Mouse (Mus musculus): Measurements from ENCODE around the gene Ccdc137. TPM values are rescaled to one million over a fixed set of nuclear protein-coding genes. Genes with fewer than 3 reads are reported as not detected.

Gene Ccdc137
- total RNA-seq (2023) = 28.8 to 40.2 TPM (median 32.1 TPM) in 4 replicates

DNA sequence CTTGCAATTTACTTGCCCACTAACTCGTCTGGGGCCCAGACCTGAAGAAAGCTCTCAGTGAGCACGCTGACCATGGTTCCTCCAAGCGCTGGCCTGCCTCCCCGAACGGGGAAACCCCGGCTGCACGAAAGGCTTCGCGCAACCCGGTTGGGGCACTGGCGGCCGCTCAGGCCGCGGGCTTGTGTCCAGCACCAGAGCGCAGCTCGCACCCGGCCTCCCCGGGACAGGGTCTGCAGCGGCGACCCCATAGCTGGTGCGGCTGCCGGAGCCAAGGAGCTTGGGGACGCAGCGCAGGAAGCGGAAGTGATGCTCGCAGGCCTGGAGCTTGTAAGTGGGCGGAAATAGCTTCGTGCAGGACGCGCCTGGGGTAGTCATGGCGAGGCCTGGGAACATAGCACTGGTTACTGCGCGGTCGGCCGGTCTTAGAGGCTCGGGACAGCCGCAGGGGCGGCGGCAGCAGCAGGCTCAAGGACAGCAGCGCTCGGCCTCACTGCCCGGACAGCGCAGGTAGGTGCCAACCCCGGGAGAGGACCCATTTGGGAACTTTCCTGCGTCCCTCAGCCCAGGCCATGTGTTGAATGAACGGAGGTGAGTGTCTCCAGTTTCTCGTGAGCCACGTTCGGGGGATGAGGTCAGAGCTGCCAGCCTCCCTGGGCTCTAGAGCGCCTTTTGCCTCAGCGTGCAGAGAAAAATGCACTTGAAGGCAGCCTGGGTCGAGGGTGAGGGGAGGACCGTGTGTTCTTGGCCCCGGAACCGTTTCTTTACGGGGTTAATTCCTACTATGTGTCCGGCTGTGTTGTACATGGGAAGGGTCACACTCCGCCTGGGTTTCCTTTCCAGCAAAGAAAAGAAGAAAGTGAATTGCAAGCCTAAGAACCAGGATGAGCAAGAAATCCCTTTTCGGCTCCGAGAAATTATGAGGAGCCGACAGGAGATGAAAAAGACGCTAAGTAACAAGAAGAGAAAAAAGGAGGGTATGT is at the start of gene Ccdc137, which contains the start of gene Oxld1:
Gene Ccdc137 (plus strand): TSS at position 344 of the 980 bp plus-strand sequence.
Gene Oxld1 (minus strand): TSS at position 297 of the 980 bp plus-strand sequence.

DNA sequence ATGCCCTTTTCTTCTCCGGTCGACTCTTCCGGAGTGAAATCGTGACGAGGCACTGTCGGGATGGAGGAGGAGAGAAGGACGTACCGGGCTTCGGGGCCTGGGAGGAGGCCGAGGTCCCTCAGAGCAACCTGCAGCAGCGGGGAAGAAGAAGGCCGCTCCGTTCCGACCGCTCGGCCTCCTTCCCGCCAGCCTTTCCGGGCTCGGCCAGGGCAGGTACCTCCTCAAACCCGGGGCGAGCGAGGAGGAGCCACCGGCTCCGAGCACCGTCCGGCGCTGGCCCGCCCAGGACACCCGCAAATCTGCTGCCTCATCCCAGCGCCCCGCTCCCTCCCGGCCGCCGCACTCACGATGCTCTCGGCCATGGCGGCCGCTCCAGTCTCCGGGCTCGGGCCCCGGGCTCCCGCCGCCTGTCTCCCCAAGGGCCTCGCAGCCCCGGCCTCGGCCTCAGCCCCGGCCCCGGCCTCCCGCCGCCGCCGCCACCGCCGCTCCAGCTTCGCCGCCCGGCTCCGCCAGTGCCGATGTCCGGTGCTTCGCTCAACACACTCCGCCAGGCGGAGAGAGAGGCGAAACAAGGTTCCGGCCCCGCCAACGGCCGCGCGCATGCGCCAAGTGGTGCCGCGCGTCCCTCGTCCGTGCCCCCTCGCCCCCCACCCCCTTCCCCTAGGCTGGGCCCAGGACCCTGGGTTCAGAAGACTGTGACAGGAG is 20.6 kb upstream of the Ccdc137 start, which contains the start of gene Nploc4:
Gene Nploc4 (minus strand): TSS at position 557 of the 705 bp plus-strand sequence.

DNA sequence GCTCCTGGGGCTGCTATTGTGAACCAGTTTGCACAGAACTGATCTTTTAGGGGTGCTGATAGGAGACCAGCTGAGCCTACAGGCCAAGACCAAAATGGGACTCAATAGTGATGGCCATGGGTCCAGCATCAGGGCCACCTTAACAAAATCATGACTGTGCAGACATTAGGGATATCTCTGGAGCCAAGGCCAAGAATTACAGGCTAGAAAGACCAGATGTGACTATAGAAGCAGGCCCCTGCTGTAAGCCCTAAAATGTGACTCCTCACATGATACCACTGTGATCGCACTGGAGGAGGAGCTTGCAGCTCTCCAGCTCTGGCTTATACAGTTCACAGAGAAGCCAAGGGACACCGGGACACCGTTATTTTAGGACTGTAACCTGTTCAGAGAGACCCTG is 15.6 kb upstream of the Ccdc137 start, which contains the start of gene Tspan10:
Gene Tspan10 (plus strand): TSS at position 301 of the 400 bp plus-strand sequence.

DNA sequence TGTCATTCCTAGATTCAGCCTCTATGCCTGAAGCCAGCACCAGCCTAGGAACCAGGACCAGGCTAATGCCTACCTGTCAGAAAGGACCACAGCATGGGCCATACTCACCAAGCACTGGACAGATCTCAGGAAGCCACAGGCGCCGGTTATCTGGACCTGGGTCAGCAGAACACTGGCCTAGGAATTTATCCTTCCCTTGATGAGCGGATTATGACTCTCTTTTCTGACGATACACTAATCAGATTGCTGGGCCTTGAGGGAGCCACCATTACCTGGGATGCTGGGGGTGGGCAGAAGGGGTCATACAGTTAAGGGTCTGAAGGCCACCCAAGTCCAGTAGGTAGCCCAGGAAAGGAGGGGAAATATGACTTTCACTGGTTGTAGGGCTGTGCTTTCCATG is 4.6 kb upstream of the Ccdc137 start, which contains the start of gene Pde6g:
Gene Pde6g (minus strand): TSS at position 195 of the 400 bp plus-strand sequence.

DNA sequence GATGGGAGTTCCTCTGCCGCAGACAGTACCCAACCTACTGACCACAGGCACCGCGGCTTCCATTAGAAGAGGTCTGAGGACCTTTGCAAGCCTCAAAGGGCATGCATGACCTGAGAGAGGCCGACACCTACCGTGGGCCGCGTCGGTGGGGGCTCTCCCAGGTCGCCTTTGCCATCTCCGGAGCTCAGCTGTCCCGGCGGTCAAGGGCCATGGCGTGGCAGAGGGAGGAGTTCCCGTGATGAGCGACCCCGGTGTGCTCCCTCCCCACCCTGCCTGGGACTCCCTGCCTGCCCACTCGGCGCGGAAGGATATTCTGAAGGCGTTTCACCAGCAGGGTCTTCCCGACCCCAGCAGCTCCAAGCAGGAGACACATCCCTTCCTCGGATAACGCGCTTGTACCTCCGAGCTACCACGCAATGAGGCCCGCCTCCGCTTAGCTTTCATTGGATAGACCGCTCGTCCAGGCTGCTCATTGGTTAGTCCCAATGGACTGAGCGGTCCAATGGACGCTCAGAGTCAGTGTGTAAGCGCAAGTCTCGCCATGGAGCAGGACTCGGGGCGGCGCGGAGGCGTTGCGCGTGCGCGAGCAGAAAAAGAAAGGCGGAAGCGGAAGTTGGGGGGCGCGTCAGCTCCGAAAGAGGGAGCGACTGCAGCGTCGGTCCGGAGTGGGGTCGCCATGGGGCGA is 9.3 kb downstream of the Ccdc137 start, which contains the start of gene Arl16:
Gene Arl16 (minus strand): TSS at position 557 of the 685 bp plus-strand sequence.

DNA sequence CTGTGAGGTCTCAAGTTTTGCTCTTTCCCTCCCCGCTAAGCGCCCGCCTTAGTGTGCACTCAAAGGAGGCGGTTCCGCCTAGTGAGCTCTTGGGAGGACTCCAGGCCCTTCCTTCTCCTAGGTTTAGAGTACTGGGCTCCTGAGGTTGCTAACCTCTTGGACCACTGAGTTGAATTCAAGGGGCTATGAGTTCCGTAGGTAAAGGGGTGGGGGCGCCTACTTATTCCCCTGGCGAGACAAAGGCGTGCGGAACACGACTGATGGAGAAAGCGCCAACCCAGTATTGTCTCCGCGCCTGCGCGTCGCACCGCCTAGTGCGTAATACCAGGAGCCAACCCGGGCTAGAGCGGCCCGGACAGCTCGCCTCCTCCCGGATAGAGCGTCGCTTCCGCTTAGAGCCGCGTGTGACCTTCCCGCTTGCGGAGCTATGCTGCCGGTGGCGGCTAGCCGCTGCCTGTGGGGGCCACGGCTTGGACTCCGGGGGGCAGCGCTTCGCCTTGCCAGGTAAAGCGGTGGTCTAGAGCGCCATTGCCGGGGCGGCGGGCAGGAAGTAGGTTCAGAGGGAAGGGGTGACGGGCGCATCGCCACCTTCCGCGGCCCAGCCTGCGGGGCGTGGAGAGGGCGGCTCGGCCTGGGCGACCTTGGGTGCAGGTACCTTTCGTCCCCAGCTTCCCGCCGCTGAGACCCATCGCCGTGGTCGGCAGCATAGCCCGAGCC is 26.5 kb downstream of the Ccdc137 start, which contains the start of gene Mrpl12:
Gene Mrpl12 (plus strand): TSS at position 349 of the 717 bp plus-strand sequence.

DNA sequence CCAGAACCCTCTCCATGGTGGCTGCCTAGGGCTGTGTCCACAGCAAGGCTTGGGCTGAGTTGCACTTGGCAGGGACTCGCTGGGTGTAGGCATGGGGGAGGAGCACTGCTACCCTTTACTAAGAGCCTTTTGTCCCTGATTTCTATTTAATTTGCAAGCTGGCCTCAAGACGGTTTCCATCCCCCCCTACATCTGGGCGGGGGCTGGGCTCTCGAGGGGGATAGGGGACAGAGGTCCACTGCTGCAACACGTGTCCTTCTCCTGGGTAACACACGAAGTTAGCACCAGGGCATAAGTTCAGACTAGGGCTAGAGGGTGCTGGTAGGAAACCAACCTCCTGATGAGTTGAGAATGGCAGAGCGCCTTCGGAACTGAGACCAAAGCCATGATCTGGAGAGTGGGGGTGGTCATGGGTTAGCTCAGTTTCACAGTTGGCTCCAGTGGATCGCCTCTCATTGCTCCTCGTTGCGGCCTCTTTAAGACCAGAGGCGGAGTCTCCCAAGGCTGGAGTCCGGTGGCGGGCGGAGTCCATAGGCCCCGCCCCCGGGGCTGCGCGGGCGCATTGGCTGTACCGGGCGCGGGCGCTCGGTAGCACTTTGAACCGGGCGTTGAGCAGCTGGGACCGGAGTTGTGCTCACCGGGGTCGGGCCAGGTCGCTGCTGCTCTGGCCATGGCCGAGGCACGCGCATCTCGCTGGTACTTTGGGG is 33.6 kb downstream of the Ccdc137 start, which contains the start of gene Slc25a10:
Gene Slc25a10 (plus strand): TSS at position 524 of the 707 bp plus-strand sequence.

Other genes starting within 250 kb of the Ccdc137 start
- gene Bahcc1, start 225.2 kb upstream of the Ccdc137 start, total RNA-seq (2023) = 0.12 to 0.75 TPM (median 0.14 TPM) in 3 of 4 replicates, not detected in the other
- 1,282 to 1,325 TPM (median 1,304 TPM) in 4 replicates for gene Actg1, start 109.6 kb upstream of the Ccdc137 start, total RNA-seq (2023)
- not detected in 4 replicates for gene Fscn2, start 96.6 kb upstream of the Ccdc137 start, total RNA-seq (2023)
- gene Faap100, start 79.4 kb upstream of the Ccdc137 start, total RNA-seq (2023) = 16.9 to 32.5 TPM (median 24.3 TPM) in 4 replicates
- gene Nploc4, start 20.4 kb upstream of the Ccdc137 start, total RNA-seq (2023) = 65.3 to 69.1 TPM (median 67.1 TPM) in 4 replicates
- 0.69 to 24.1 TPM in 2 of 4 replicates, not detected in the others for gene Tspan10, start 15.5 kb upstream of the Ccdc137 start, total RNA-seq (2023)
- gene Pde6g, start 4.6 kb upstream of the Ccdc137 start, total RNA-seq (2023) = 0.88 TPM in 1 of 4 replicates, not detected in the others
- 4.3 to 7.5 TPM (median 4.8 TPM) in 4 replicates for gene Oxld1, start within 50 bp of the Ccdc137 start, total RNA-seq (2023)
- 4.9 to 14.4 TPM (median 11.7 TPM) in 4 replicates for gene Arl16, start 9.5 kb downstream of the Ccdc137 start, total RNA-seq (2023)
- gene Mrpl12, start 26.5 kb downstream of the Ccdc137 start, total RNA-seq (2023) = 31.5 to 40.7 TPM (median 34.0 TPM) in 4 replicates
- gene Slc25a10, start 33.7 kb downstream of the Ccdc137 start, total RNA-seq (2023) = 12.3 to 14.2 TPM (median 13.2 TPM) in 4 replicates
- gene Gcgr, start 72.6 kb downstream of the Ccdc137 start, total RNA-seq (2023) = not detected in 4 replicates
- gene Mcrip1, start 91.6 kb downstream of the Ccdc137 start, total RNA-seq (2023) = 38.2 to 45.1 TPM (median 40.3 TPM) in 4 replicates
- not detected in 4 replicates for gene Ppp1r27, start 93.0 kb downstream of the Ccdc137 start, total RNA-seq (2023)
- gene P4hb, start 115.1 kb downstream of the Ccdc137 start, total RNA-seq (2023) = 147 to 174 TPM (median 161 TPM) in 4 replicates
- 511 to 532 TPM (median 521 TPM) in 4 replicates for gene Arhgdia, start 123.5 kb downstream of the Ccdc137 start, total RNA-seq (2023)
- 140 to 161 TPM (median 155 TPM) in 4 replicates for gene Alyref, start 140.2 kb downstream of the Ccdc137 start, total RNA-seq (2023)
- gene Anapc11, start 140.3 kb downstream of the Ccdc137 start, total RNA-seq (2023) = 39.9 to 45.2 TPM (median 44.4 TPM) in 4 replicates
- gene Npb, start 150.4 kb downstream of the Ccdc137 start, total RNA-seq (2023) = not detected in 4 replicates
- gene Pcyt2, start 159.8 kb downstream of the Ccdc137 start, total RNA-seq (2023) = 101 to 110 TPM (median 102 TPM) in 4 replicates
- 95.8 to 118 TPM (median 106 TPM) in 4 replicates for gene Sirt7, start 167.1 kb downstream of the Ccdc137 start, total RNA-seq (2023)
- 66.1 to 75.4 TPM (median 73.7 TPM) in 4 replicates for gene Mafg, start 175.5 kb downstream of the Ccdc137 start, total RNA-seq (2023)
- 0.81 to 4.3 TPM (median 1.4 TPM) in 4 replicates for gene Pycr1, start 185.7 kb downstream of the Ccdc137 start, total RNA-seq (2023)
- 1.5 to 2.0 TPM in 2 of 4 replicates, not detected in the others for gene Myadml2, start 190.0 kb downstream of the Ccdc137 start, total RNA-seq (2023)
- gene Notum, start 203.1 kb downstream of the Ccdc137 start, total RNA-seq (2023) = not detected in 4 replicates
- 95.9 to 114 TPM (median 110 TPM) in 4 replicates for gene Aspscr1, start 214.9 kb downstream of the Ccdc137 start, total RNA-seq (2023)

Data from B cell, adult 62 days (primary cell).